Mouse (Mus musculus): ENCODE measurements around the gene Atp1b1. TPM values are rescaled to one million over a fixed set of nuclear protein-coding genes. Genes with fewer than 3 reads are reported as not detected.

Atp1b1 gene
- 230 TPM for polyA plus RNA-seq (2014; fragmentation: Illumina TruSeq; extraction: RNeasy Lipid Tissue Mini Kit (QIAGEN cat#74804); ENCODE audit: low read depth, low replicate concordance)

DNA sequence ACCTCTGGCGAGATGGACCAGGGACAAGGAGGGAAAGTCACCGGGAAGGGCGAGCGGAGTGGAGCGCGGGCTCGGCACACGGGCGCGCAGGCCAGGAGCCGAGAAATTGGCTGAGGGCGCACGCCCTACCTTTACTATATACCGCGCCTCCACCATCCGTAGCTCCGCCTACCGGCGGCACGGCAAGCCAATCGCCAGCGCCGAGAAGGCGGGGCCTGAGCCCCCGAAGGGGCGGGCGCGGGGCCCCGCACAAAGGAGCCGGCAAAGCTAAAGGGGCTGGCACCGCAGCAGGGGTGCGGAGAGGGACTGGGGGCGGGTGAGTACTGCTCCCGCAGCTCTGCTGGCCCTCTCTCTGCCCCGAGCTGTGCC, at the start of gene Atp1b1:
TSS of gene Atp1b1 (minus strand) at position 111 of the 369 bp plus-strand sequence.

Other genes with a start within 250 kb of the Atp1b1 start
- 5.9 TPM for gene Slc19a2, start 209.3 kb downstream of the Atp1b1 start, polyA plus RNA-seq (2014; fragmentation: Illumina TruSeq; extraction: RNeasy Lipid Tissue Mini Kit (QIAGEN cat#74804); ENCODE audit: low read depth, low replicate concordance)
- gene Ccdc181, start 182.8 kb downstream of the Atp1b1 start, polyA plus RNA-seq (2014; fragmentation: Illumina TruSeq; extraction: RNeasy Lipid Tissue Mini Kit (QIAGEN cat#74804); ENCODE audit: low read depth, low replicate concordance) = 11.0 TPM
- gene Nme7, start 154.2 kb downstream of the Atp1b1 start, polyA plus RNA-seq (2014; fragmentation: Illumina TruSeq; extraction: RNeasy Lipid Tissue Mini Kit (QIAGEN cat#74804); ENCODE audit: low read depth, low replicate concordance) = 4.5 TPM
- 23.9 TPM for gene Blzf1, start 150.9 kb downstream of the Atp1b1 start, polyA plus RNA-seq (2014; fragmentation: Illumina TruSeq; extraction: RNeasy Lipid Tissue Mini Kit (QIAGEN cat#74804); ENCODE audit: low read depth, low replicate concordance)

All from heart, adult 10 weeks (tissue).